Mouse (Mus musculus) G1E (cell line): ENCODE data around the gene Gipr.

Source experiments
- CTCF ChIP-seq: IDR thresholded peaks from 2 replicates; pipeline ENCODE4 v1.5.1; 2012; ENCODE audit warnings: low read depth, low read length, inconsistent platforms, mixed read lengths
- GATA1 ChIP-seq: IDR thresholded peaks from 2 replicates; pipeline ENCODE4 v1.6.1; 2012; ENCODE audit warnings: borderline replicate concordance, low read length, inconsistent platforms, mixed read lengths

- TF ChIP-seq CTCF (peak; percentile 64), GATA1 (no peak)
These were observed 12.6 kb upstream of the Gipr start for GRCm38 (mm10) chr7:19178443-19179092.
